Mouse (Mus musculus) olfactory bulb, adult 2 months (tissue): ENCODE results near the gene Vsx2. TPM values are rescaled to one million over a fixed set of nuclear protein-coding genes. Genes with fewer than 3 reads are reported as not detected.
"Not testable (repeated sequence)": the region's sequence is repeated elsewhere in the genome, so short reads cannot be mapped to it uniquely, and the experiment has no call there.

Experiments
- H3K27ac ChIP-seq: fragments of 200-500 bp; 2 replicates; pipeline ENCODE4 v1.5.1; 2012; ENCODE audit warnings: low read depth, low read length; ENCODE audit not compliant: insufficient read depth
- H3K4me1 ChIP-seq: fragments of 200-500 bp; 2 replicates; pipeline ENCODE4 v1.6.1; 2012; ENCODE audit warnings: low read length; ENCODE audit not compliant: control insufficient read depth, insufficient read depth
- H3K4me3 ChIP-seq: fragments of 200-500 bp; 2 replicates; pipeline ENCODE4 v1.5.1; 2012; ENCODE audit warnings: mild to moderate bottlenecking, low read depth, low read length, moderate library complexity; ENCODE audit not compliant: insufficient read depth
- CTCF ChIP-seq: fragments of 200-500 bp; IDR thresholded peaks from 2 replicates; pipeline ENCODE4 v1.5.1; 2012; ENCODE audit warnings: low read depth, mild to moderate bottlenecking, low read length, moderate library complexity; ENCODE audit not compliant: insufficient read depth
- POLR2A ChIP-seq: fragments of 200-500 bp; IDR thresholded peaks from 2 replicates; pipeline ENCODE4 v1.6.1; 2012; ENCODE audit warnings: mild to moderate bottlenecking, low read depth, low read length, moderate library complexity; ENCODE audit not compliant: insufficient read depth
- WGBS: fragments of 180-500 bp; shearing (Covaris S2); methylation state at CpG from one replicate; pipeline ENCODE4 v1.1.7; 2018; 5-methylcytosine and 5-hydroxymethylcytosine counted together
- polyA plus RNA-seq: library from polyadenylated mRNA; stranded (reverse); fragments of >200 nt; gene quantifications from 2 replicates; pipeline ENCODE4 v1.2.4, GENCODE M21; 2012; ENCODE audit warnings: low replicate concordance; ENCODE audit not compliant: missing spikeins, insufficient read depth, insufficient read length

Gene Vsx2
- not detected in 2 replicates for polyA plus RNA-seq

GRCm38 (mm10) chr12:84569336-84569970 is at the start of gene Vsx2:
Gene Vsx2 (plus strand): TSS chr12:84569762.
- TF ChIP-seq POLR2A: no peak
- TF ChIP-seq CTCF: no peak
- Histone ChIP-seq H3K4me1 (peaks cover 18% of the 10 kb centered on the region), H3K4me3 (no peak within 1 kb of the TSS), H3K27ac (no peak within 1 kb of the TSS)
- WGBS: 16% methylated on average over 25 of the region's 25 CpGs

GRCm38 (mm10) chr12:84523728-84524127 is 45.8 kb upstream of the Vsx2 start:
- 63% methylated on average over 3 of the region's 3 CpGs for WGBS
- TF ChIP-seq POLR2A: no peak
- TF ChIP-seq CTCF: no peak
- Histone ChIP-seq H3K4me1 (no peaks in the 10 kb centered on the region), H3K4me3 (no peak overlapping the region), H3K27ac (no peak overlapping the region)

- 75% methylated on average over 11 of the region's 11 CpGs for WGBS
- Histone ChIP-seq H3K4me1 (no peaks in the 10 kb centered on the region), H3K27ac (no peak overlapping the region), H3K4me3 (no peak overlapping the region)
- TF ChIP-seq CTCF (no peak), POLR2A (no peak)
Measured at GRCm38 (mm10) chr12:84524147-84525050, 45.2 kb upstream of the Vsx2 start.

- no peak for TF ChIP-seq POLR2A
- TF ChIP-seq CTCF: no peak
- H3K4me3 ChIP-seq: no peak overlapping the region
- no peak overlapping the region for H3K27ac ChIP-seq
- H3K4me1 ChIP-seq: no peaks in the 10 kb centered on the region
- WGBS: 87% methylated on average over 12 of the region's 12 CpGs
Measured at GRCm38 (mm10) chr12:84525422-84525821, 44.1 kb upstream of the Vsx2 start.

- WGBS: 89% methylated on average over 5 of the region's 5 CpGs
Measured at GRCm38 (mm10) chr12:84530426-84530825, 39.1 kb upstream of the Vsx2 start.

GRCm38 (mm10) chr12:84531906-84532829 is 37.4 kb upstream of the Vsx2 start:
- Histone ChIP-seq H3K27ac (peak overlapping the region; percentile 73), H3K4me1 (peaks cover 19% of the 10 kb centered on the region), H3K4me3 (no peak overlapping the region)
- WGBS: 36% methylated on average over 13 of the region's 13 CpGs
- TF ChIP-seq CTCF (no peak), POLR2A (no peak)

More at GRCm38 (mm10) chr12:84530426-84530825, 39.1 kb upstream of the Vsx2 start:
- Histone ChIP-seq H3K4me1 (peaks cover 19% of the 10 kb centered on the region), H3K27ac (no peak overlapping the region), H3K4me3 (no peak overlapping the region)
- TF ChIP-seq CTCF: no peak
- TF ChIP-seq POLR2A: no peak

GRCm38 (mm10) chr12:84532830-84533199 is 36.7 kb upstream of the Vsx2 start:
- H3K27ac ChIP-seq: peak overlapping the region; percentile 73
- TF ChIP-seq POLR2A (no peak), CTCF (no peak)
- H3K4me1 ChIP-seq: peaks cover 19% of the 10 kb centered on the region
- H3K4me3 ChIP-seq: no peak overlapping the region
- WGBS: 48% methylated on average over 8 of the region's 8 CpGs

GRCm38 (mm10) chr12:84533706-84534486 is 35.7 kb upstream of the Vsx2 start:
- Histone ChIP-seq H3K27ac (no peak overlapping the region), H3K4me3 (no peak overlapping the region), H3K4me1 (peaks cover 19% of the 10 kb centered on the region)
- WGBS: 60% methylated on average over 7 of the region's 7 CpGs
- TF ChIP-seq POLR2A: no peak
- TF ChIP-seq CTCF: no peak

- H3K4me1 ChIP-seq, H3K4me3 ChIP-seq, H3K27ac ChIP-seq: not testable (repeated sequence)
- 94% methylated on average over 3 of the region's 3 CpGs for WGBS
Measured at GRCm38 (mm10) chr12:84539537-84539936, 30.0 kb upstream of the Vsx2 start.
